Mouse (Mus musculus) right cerebral cortex, adult 2 months (tissue): ENCODE measurements at regions not wholly inside any gene's neighbourhood (a gene's known extent, or its start where the extent isn't known, plus 50 kb on each side); places are given as distances from the start of the nearest gene placed in this dataset.

Source experiments
- DNase-seq, 2 experiments: peaks; one replicate each; pipeline ENCODE4 v3.0.0; 2021 to 2022; ENCODE audit warnings: low spot score in 2 of 2

GRCm38 (mm10) chr14:91658654-91659421 lies 2231.6 kb downstream of the Pcdh9 start:
- peak in 1 of 2 experiments; percentile 3 for DNase-seq

- no peak for DNase-seq
Observed at GRCm38 (mm10) chr14:91656011-91656410, 2234.5 kb downstream of the Pcdh9 start.

- DNase-seq, result no peak
Observed at GRCm38 (mm10) chr14:91630976-91631375, 2259.5 kb downstream of the Pcdh9 start.

- DNase-seq, result no peak
Observed at GRCm38 (mm10) chr14:91614391-91614790, 2276.1 kb downstream of the Pcdh9 start.

GRCm38 (mm10) chr14:91604570-91604969 lies 2285.9 kb downstream of the Pcdh9 start:
- DNase-seq, result no peak

- no peak for DNase-seq
Observed at GRCm38 (mm10) chr14:91582462-91582861, 2308.0 kb downstream of the Pcdh9 start.

GRCm38 (mm10) chr14:91581684-91582424 lies 2308.6 kb downstream of the Pcdh9 start:
- no peak for DNase-seq

GRCm38 (mm10) chr14:91569100-91569499 lies 2321.4 kb downstream of the Pcdh9 start:
- no peak for DNase-seq

- no peak for DNase-seq
Observed at GRCm38 (mm10) chr14:91539181-91539580, 2351.3 kb downstream of the Pcdh9 start.

- DNase-seq, result no peak
Observed at GRCm38 (mm10) chr14:91534931-91535330, 2355.5 kb downstream of the Pcdh9 start.

- DNase-seq, result no peak
Observed at GRCm38 (mm10) chr14:91498449-91498848, 2392.0 kb downstream of the Pcdh9 start.

GRCm38 (mm10) chr14:91478358-91478870 lies 2412.1 kb downstream of the Pcdh9 start:
- no peak for DNase-seq

GRCm38 (mm10) chr14:91463910-91464309 lies 2426.6 kb downstream of the Pcdh9 start:
- no peak for DNase-seq

- no peak for DNase-seq
Observed at GRCm38 (mm10) chr14:91462671-91463070, 2427.8 kb downstream of the Pcdh9 start.

GRCm38 (mm10) chr14:91458756-91459155 lies 2431.7 kb downstream of the Pcdh9 start:
- no peak for DNase-seq
